Mouse (Mus musculus) midbrain, embryonic 11.5 days (tissue): ENCODE measurements around the gene Akr1c14. TPM values are rescaled to one million over a fixed set of nuclear protein-coding genes. Genes with fewer than 3 reads are reported as not detected.
A peak's percentile ranks its signal among the peaks of the same experiment; 100 is the strongest.
"Not testable (repeated sequence)": the region's sequence is repeated elsewhere in the genome, so short reads cannot be mapped to it uniquely, and the experiment has no call there.

Source experiments
- ATAC-seq: fragments of 200-750 bp; cut with Nextera tagmentation; 2 replicates; pipeline ENCODE4 v1.8.0; 2017; ENCODE audit warnings: moderate TSS enrichment, moderate library complexity; ENCODE audit not compliant: low FRiP score
- DNase-seq: peaks from one replicate; pipeline ENCODE4 v3.0.0; 2015; ENCODE audit warnings: low spot score; ENCODE audit errors: missing footprints
- H3K27ac ChIP-seq: fragments of 300-500 bp; sonication (generic); 2 replicates; pipeline ENCODE4 v1.5.1; 2014; ENCODE audit warnings: low read depth, low read length
- H3K27me3 ChIP-seq: fragments of 300-500 bp; sonication (generic); 2 replicates; pipeline ENCODE4 v1.6.1; 2014; ENCODE audit warnings: mild to moderate bottlenecking, low read length, moderate library complexity, mixed read lengths; ENCODE audit not compliant: control insufficient read depth, insufficient read depth
- H3K36me3 ChIP-seq: fragments of 300-500 bp; sonication (generic); 2 replicates; pipeline ENCODE4 v1.6.1; 2014; ENCODE audit warnings: mild to moderate bottlenecking, low read length, moderate library complexity, mixed read lengths; ENCODE audit not compliant: control insufficient read depth, insufficient read depth
- H3K4me1 ChIP-seq: fragments of 300-500 bp; sonication (generic); 2 replicates; pipeline ENCODE4 v1.6.1; 2014; ENCODE audit warnings: low read length; ENCODE audit not compliant: control insufficient read depth, insufficient read depth
- H3K4me2 ChIP-seq: fragments of 300-500 bp; sonication (generic); 2 replicates; pipeline ENCODE4 v1.6.1; 2014; ENCODE audit warnings: mild to moderate bottlenecking, moderate library complexity
- H3K4me3 ChIP-seq: fragments of 300-500 bp; sonication (generic); 2 replicates; pipeline ENCODE4 v1.5.1; 2014; ENCODE audit warnings: low read depth, low read length
- H3K9ac ChIP-seq: fragments of 300-500 bp; sonication (generic); 2 replicates; pipeline ENCODE4 v1.6.1; 2014; ENCODE audit warnings: low read length
- H3K9me3 ChIP-seq: fragments of 300-500 bp; sonication (generic); 2 replicates; pipeline ENCODE4 v1.6.1; 2016; ENCODE audit warnings: low read length; ENCODE audit not compliant: control insufficient read depth
- WGBS: fragments of 180-500 bp; shearing (Covaris S2); extraction: QIAGEN DNeasy Blood & Tissue Kit; methylation state at CpG from one replicate; pipeline ENCODE4 v1.1.7; 2014; 5-methylcytosine and 5-hydroxymethylcytosine counted together
- polyA plus RNA-seq: library from polyadenylated mRNA; unstranded; fragments of >200 nt; fragmentation: Nextera tagmentation; extraction: Ambion mirVana; gene quantifications from 2 replicates; pipeline ENCODE4 v1.2.1, GENCODE M21; 2014

Gene Akr1c14
- polyA plus RNA-seq, 1 experiment from 2014 or later: 0.33 TPM

GRCm38 (mm10) chr13:4049655-4050054, 844 bp downstream of the Akr1c14 start:
- Histone ChIP-seq H3K4me2 (no peak overlapping the region), H3K27ac (no peak overlapping the region), H3K4me1 (no peaks in the 10 kb centered on the region), H3K4me3 (no peak overlapping the region), H3K27me3 (no peaks in the 10 kb centered on the region), H3K9ac (no peak overlapping the region), H3K36me3 (no peaks in the 10 kb centered on the region), H3K9me3 (no peaks in the 10 kb centered on the region)
- ATAC-seq: no peak
- DNase-seq: no peak

- no peak for DNase-seq
- no peak overlapping the region for H3K4me2 ChIP-seq
- 85% methylated on average over 3 of the region's 3 CpGs for WGBS
Measured at GRCm38 (mm10) chr13:4055450-4055849, 6.6 kb downstream of the Akr1c14 start.

GRCm38 (mm10) chr13:4056211-4056610, 7.4 kb downstream of the Akr1c14 start:
- Histone ChIP-seq H3K27ac (no peak overlapping the region), H3K4me3 (no peak overlapping the region), H3K4me1 (no peaks in the 10 kb centered on the region), H3K9me3 (no peaks in the 10 kb centered on the region), H3K36me3 (no peaks in the 10 kb centered on the region), H3K4me2 (no peak overlapping the region), H3K9ac (no peak overlapping the region), H3K27me3 (no peaks in the 10 kb centered on the region)
- 79% methylated on average over 2 of the region's 2 CpGs for WGBS
- ATAC-seq: no peak
- DNase-seq: no peak

More at GRCm38 (mm10) chr13:4055450-4055849, 6.6 kb downstream of the Akr1c14 start:
- no peaks in the 10 kb centered on the region for H3K4me1 ChIP-seq
- H3K9ac ChIP-seq: no peak overlapping the region
- no peak overlapping the region for H3K27ac ChIP-seq
- no peak for ATAC-seq
- no peaks in the 10 kb centered on the region for H3K9me3 ChIP-seq
- H3K4me3 ChIP-seq: no peak overlapping the region
- H3K36me3 ChIP-seq: no peaks in the 10 kb centered on the region
- H3K27me3 ChIP-seq: no peaks in the 10 kb centered on the region

GRCm38 (mm10) chr13:4058239-4058638, 9.4 kb downstream of the Akr1c14 start:
- H3K27me3 ChIP-seq, H3K4me2 ChIP-seq, H3K4me3 ChIP-seq, ATAC-seq, DNase-seq, H3K36me3 ChIP-seq, H3K4me1 ChIP-seq, H3K9me3 ChIP-seq, H3K27ac ChIP-seq, H3K9ac ChIP-seq: not testable (repeated sequence)
- WGBS: 70% methylated on average over 2 of the region's 2 CpGs

GRCm38 (mm10) chr13:4059363-4059762, 10.6 kb downstream of the Akr1c14 start:
- no peaks in the 10 kb centered on the region for H3K9me3 ChIP-seq
- H3K9ac ChIP-seq: no peak overlapping the region
- no peaks in the 10 kb centered on the region for H3K4me1 ChIP-seq
- H3K27me3 ChIP-seq: no peaks in the 10 kb centered on the region
- no peaks in the 10 kb centered on the region for H3K36me3 ChIP-seq
- H3K27ac ChIP-seq: no peak overlapping the region
- no peak overlapping the region for H3K4me3 ChIP-seq
- H3K4me2 ChIP-seq: no peak overlapping the region
- DNase-seq: peak; percentile 60
- ATAC-seq: no peak
- 69% methylated on average over 5 of the region's 5 CpGs for WGBS

GRCm38 (mm10) chr13:4060214-4060730, 11.5 kb downstream of the Akr1c14 start:
- no peak overlapping the region for H3K4me2 ChIP-seq
- ATAC-seq (no peak), DNase-seq (peak; percentile 70)
- no peaks in the 10 kb centered on the region for H3K4me1 ChIP-seq
- 57% methylated on average over 3 of the region's 3 CpGs for WGBS
- H3K4me3 ChIP-seq: no peak overlapping the region
- no peaks in the 10 kb centered on the region for H3K9me3 ChIP-seq
- no peak overlapping the region for H3K9ac ChIP-seq
- no peak overlapping the region for H3K27ac ChIP-seq
- no peaks in the 10 kb centered on the region for H3K36me3 ChIP-seq
- no peaks in the 10 kb centered on the region for H3K27me3 ChIP-seq

GRCm38 (mm10) chr13:4076517-4077435, 28.0 kb downstream of the Akr1c14 start:
- DNase-seq: no peak
- Histone ChIP-seq H3K27ac (no peak overlapping the region), H3K9me3 (no peaks in the 10 kb centered on the region), H3K27me3 (no peaks in the 10 kb centered on the region), H3K4me1 (no peaks in the 10 kb centered on the region), H3K9ac (no peak overlapping the region), H3K4me2 (no peak overlapping the region), H3K36me3 (no peaks in the 10 kb centered on the region), H3K4me3 (no peak overlapping the region)
- no peak for ATAC-seq
- 92% methylated on average over 9 of the region's 9 CpGs for WGBS

GRCm38 (mm10) chr13:4079876-4080275, 31.1 kb downstream of the Akr1c14 start:
- no peak overlapping the region for H3K4me2 ChIP-seq
- no peak for DNase-seq
- no peaks in the 10 kb centered on the region for H3K27me3 ChIP-seq
- ATAC-seq: no peak
- H3K9ac ChIP-seq: no peak overlapping the region
- no peaks in the 10 kb centered on the region for H3K4me1 ChIP-seq
- no peak overlapping the region for H3K27ac ChIP-seq
- no peak overlapping the region for H3K4me3 ChIP-seq
- no peaks in the 10 kb centered on the region for H3K36me3 ChIP-seq
- H3K9me3 ChIP-seq: no peaks in the 10 kb centered on the region

GRCm38 (mm10) chr13:4101691-4102090, 52.9 kb downstream of the Akr1c14 start:
- ATAC-seq (no peak), DNase-seq (no peak)
- no peak overlapping the region for H3K27ac ChIP-seq
- no peaks in the 10 kb centered on the region for H3K9me3 ChIP-seq
- H3K4me3 ChIP-seq: no peak overlapping the region
- H3K9ac ChIP-seq: no peak overlapping the region
- H3K4me1 ChIP-seq: no peaks in the 10 kb centered on the region
- no peak overlapping the region for H3K4me2 ChIP-seq
- no peaks in the 10 kb centered on the region for H3K36me3 ChIP-seq
- H3K27me3 ChIP-seq: no peaks in the 10 kb centered on the region
